Mouse (Mus musculus): ENCODE results near the gene Cdc42ep2. TPM values are rescaled to one million over a fixed set of nuclear protein-coding genes. Genes with fewer than 3 reads are reported as not detected.

Cdc42ep2 gene
- polyA plus RNA-seq, 1 experiment = 16.4 TPM

DNA sequence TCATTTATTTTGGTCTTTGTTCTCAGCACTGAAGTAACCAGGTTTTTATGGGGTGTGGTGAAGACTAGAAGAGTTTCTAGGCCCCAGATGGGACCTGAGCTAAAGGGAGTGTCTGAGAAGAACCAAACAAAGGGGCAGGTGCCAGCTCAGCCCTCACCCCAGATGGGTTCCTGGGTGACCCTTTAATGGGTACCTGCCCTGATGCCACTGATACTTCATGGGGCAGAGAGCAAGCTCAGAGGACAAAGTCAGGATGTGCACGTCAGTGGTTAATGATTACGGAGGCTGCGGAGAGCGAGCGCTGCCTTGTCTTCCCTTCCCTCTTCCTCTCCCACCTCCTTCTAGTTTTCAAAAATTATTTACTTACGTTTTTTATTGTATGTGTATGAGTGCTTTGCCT, 43.5 kb downstream of the Cdc42ep2 start:
- Histone ChIP-seq H3K4me1 (ENCODE audit: control insufficient read depth, insufficient read depth, low read length) (no peaks in the 10 kb centered on the region), H3K4me3 (ENCODE audit: insufficient read depth, low read length) (no peak overlapping the region), H3K27ac (ENCODE audit: insufficient read depth, low read length) (no peak overlapping the region)
- TF ChIP-seq CTCF (IDR thresholded peaks at IDR 0.05; ENCODE audit: extremely low read depth, insufficient read depth, low read length) (no peak), POLR2A (IDR thresholded peaks at IDR 0.05; ENCODE audit: extremely low read depth, insufficient read depth, low read length) (no peak)

DNA sequence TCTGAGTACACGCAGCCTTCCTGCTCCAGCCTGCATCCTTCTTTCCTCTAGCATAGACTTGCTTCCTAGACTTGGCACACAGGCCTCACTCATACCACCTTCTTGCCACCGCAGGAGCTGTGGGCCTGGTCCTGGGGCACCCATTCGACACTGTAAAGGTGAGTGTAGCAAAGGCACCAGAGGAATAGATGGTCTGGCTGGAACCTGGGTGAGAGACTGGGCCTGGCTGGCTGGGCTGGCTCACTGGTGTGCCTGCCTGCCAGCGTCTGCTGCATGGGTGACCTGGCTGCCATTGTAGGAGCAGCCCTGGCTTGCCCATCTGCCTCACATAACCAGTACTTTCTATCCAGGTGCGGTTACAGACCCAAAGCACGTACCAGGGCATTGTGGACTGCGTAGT, 44.9 kb downstream of the Cdc42ep2 start:
- H3K4me1 ChIP-seq (ENCODE audit: control insufficient read depth, insufficient read depth, low read length) = no peaks in the 10 kb centered on the region
- TF ChIP-seq CTCF (IDR thresholded peaks at IDR 0.05; ENCODE audit: extremely low read depth, insufficient read depth, low read length) = no peak
- TF ChIP-seq POLR2A (IDR thresholded peaks at IDR 0.05; ENCODE audit: extremely low read depth, insufficient read depth, low read length) = no peak
- H3K27ac ChIP-seq (ENCODE audit: insufficient read depth, low read length) = no peak overlapping the region
- no peak overlapping the region for H3K4me3 ChIP-seq (ENCODE audit: insufficient read depth, low read length)

DNA sequence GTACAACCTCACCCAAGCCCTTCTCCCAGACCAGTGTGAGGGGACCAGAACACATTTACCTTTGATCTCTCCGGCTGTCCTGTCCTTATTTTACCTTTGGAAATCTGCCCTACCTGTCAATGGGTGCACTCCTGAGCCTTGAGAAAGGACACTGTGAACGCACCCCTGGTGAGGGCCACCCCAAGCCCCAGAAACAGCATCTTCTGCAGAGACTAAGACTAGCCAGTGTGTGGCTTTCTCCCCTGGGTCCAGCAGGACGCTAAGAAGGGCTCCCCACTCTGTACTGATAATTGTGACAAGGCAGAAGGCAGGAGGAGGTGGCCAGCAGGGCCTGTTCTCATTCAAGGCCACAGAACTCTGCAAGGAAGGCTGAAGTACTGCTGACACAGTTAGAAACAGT, 45.7 kb downstream of the Cdc42ep2 start:
- Histone ChIP-seq H3K27ac (ENCODE audit: insufficient read depth, low read length) (no peak overlapping the region), H3K4me1 (ENCODE audit: control insufficient read depth, insufficient read depth, low read length) (no peaks in the 10 kb centered on the region), H3K4me3 (ENCODE audit: insufficient read depth, low read length) (no peak overlapping the region)
- no peak for TF ChIP-seq POLR2A (IDR thresholded peaks at IDR 0.05; ENCODE audit: extremely low read depth, insufficient read depth, low read length)
- TF ChIP-seq CTCF (IDR thresholded peaks at IDR 0.05; ENCODE audit: extremely low read depth, insufficient read depth, low read length) = no peak

DNA sequence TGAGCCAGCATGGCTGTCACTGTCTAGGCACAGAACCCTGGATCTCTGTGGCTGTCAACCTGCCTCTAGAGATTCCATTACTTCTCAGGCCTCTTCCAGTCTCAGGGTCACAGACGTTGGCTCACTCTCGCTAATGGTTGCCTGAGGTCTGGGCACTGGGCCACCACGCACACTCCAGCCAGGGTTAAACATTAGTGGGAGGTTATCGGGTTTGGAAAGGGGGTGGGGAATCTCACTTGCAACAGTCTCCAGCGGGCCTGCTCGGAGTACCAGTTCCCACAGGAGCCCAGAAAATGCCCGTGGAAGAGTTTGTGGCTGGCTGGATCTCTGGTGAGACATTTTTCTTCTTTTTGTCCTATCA, 46.3 kb downstream of the Cdc42ep2 start:
- no peak overlapping the region for H3K4me3 ChIP-seq (ENCODE audit: insufficient read depth, low read length)
- H3K27ac ChIP-seq (ENCODE audit: insufficient read depth, low read length) = no peak overlapping the region
- no peaks in the 10 kb centered on the region for H3K4me1 ChIP-seq (ENCODE audit: control insufficient read depth, insufficient read depth, low read length)
- TF ChIP-seq POLR2A (IDR thresholded peaks at IDR 0.05; ENCODE audit: extremely low read depth, insufficient read depth, low read length) (no peak), CTCF (IDR thresholded peaks at IDR 0.05; ENCODE audit: extremely low read depth, insufficient read depth, low read length) (no peak)

DNA sequence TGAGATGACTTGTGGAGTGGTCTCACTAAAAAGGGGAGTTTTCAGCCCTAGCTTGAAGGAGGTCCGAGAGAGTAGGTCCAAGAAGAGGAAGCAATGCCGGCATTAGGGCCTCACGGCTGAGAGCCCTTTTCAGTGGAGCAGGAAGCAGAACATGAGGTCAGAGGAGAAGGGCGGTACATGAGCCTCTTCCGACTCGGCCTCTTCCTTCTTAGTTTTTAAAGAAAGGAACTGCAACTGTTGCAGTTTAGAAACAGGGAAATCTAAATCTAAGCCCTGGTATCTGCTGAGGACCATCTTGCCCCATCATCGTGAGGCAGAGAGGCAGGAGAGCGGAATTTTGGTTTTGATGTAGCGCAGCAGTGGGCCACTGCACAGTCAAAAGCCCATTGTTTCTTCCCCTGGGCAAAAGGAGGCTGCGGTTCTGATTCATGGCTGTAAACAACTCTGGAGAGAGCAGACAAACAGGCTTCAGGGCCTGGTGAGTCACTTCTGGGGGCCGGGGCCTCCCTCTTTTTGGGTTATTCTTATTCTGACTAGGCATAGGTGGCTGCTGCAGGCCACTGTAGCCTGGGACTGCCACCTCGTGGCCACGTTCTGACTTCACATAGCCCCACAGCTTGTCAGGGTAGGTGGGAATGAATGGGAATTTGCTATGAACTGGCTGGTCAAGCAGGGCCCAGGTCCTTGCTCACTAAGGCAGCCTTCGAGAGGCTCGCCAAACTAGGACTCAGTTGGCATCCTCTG, 46.8 kb downstream of the Cdc42ep2 start, which contains the start of gene Slc25a45:
Gene Slc25a45 (plus strand): TSS at position 191 of the 744 bp plus-strand sequence.
- H3K4me1 ChIP-seq (ENCODE audit: control insufficient read depth, insufficient read depth, low read length) = no peaks in the 10 kb centered on the region
- TF ChIP-seq CTCF (IDR thresholded peaks at IDR 0.05; ENCODE audit: extremely low read depth, insufficient read depth, low read length) (peak; percentile 85), POLR2A (IDR thresholded peaks at IDR 0.05; ENCODE audit: extremely low read depth, insufficient read depth, low read length) (no peak)
- peak within 1 kb of the TSS; percentile 68 for H3K27ac ChIP-seq (ENCODE audit: insufficient read depth, low read length)
- H3K4me3 ChIP-seq (ENCODE audit: insufficient read depth, low read length) = no peak within 1 kb of the TSS

DNA sequence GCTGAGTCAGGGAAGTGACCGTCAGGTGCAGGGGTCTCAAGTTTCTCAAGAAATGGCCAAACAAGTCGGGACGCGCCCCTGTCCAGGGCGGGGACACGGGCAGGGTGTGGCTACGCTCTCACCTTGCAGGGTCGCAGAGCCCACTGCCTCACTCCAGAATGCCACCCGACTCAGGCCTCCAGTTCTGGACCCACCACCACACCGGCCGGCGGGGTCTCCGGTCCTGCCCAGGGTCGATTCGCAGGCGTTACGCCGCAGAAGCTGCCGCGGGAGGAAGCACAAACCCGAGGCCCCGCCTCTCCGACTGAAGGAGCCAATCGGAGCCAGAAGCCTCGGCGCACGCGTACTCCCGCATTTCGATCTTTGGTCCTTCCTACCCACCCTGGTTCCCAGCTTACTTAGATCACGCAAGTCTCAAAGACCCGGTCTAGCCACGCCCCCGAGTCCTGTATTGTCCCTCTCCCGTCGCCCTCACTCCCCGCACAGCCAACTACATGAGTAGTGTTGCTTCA, 49.6 kb downstream of the Cdc42ep2 start, which contains the start of gene Frmd8:
Gene Frmd8 (minus strand): TSS at position 306 of the 512 bp plus-strand sequence.
- TF ChIP-seq POLR2A (IDR thresholded peaks at IDR 0.05; ENCODE audit: extremely low read depth, insufficient read depth, low read length) (peak; percentile 70; the same call in 1 of the 2 replicates), CTCF (IDR thresholded peaks at IDR 0.05; ENCODE audit: extremely low read depth, insufficient read depth, low read length) (no peak)
- Histone ChIP-seq H3K4me3 (ENCODE audit: insufficient read depth, low read length) (peak within 1 kb of the TSS; percentile 61), H3K4me1 (ENCODE audit: control insufficient read depth, insufficient read depth, low read length) (no peaks in the 10 kb centered on the region; the same call in 1 of the 2 replicates), H3K27ac (ENCODE audit: insufficient read depth, low read length) (peak within 1 kb of the TSS; percentile 36; the same call in 1 of the 2 replicates)

DNA sequence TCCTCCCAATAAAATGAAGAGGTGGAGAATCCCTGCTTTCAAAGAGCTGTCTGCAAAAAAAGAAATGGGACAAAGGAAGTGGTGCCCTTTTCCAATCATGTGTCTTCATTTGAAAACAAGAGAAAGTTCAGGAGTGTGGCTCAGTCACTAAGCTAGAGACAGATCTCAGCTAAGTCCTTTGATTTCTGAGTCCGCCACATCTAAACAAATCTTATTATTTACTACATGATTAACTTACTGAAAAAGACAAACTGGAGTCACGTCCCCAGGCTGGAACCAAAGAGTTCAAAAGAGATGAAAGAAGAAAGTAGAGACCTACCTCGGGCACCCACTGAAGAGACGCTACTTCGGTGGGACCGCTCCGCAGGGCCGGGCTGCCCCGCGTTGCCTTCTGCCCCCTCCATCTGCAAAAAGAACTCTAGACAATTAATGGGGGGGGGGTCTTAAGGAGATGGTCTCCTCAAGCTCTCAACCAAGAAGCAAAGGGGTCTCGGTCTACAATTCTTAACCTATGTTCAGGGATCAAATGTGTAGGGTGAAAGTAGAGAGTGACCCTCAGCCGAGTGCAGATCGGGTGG, 50.1 kb downstream of the Cdc42ep2 start:
- TF ChIP-seq CTCF (IDR thresholded peaks at IDR 0.05; ENCODE audit: extremely low read depth, insufficient read depth, low read length) = no peak
- no peak for TF ChIP-seq POLR2A (IDR thresholded peaks at IDR 0.05; ENCODE audit: extremely low read depth, insufficient read depth, low read length)
- H3K4me3 ChIP-seq (ENCODE audit: insufficient read depth, low read length) = peak overlapping the region; percentile 61
- H3K4me1 ChIP-seq (ENCODE audit: control insufficient read depth, insufficient read depth, low read length) = no peaks in the 10 kb centered on the region; the same call in 1 of the 2 replicates
- 0 out of 2 replicates have a peak overlapping the region, but pooled peaks have one; percentile 36 for H3K27ac ChIP-seq (ENCODE audit: insufficient read depth, low read length)

DNA sequence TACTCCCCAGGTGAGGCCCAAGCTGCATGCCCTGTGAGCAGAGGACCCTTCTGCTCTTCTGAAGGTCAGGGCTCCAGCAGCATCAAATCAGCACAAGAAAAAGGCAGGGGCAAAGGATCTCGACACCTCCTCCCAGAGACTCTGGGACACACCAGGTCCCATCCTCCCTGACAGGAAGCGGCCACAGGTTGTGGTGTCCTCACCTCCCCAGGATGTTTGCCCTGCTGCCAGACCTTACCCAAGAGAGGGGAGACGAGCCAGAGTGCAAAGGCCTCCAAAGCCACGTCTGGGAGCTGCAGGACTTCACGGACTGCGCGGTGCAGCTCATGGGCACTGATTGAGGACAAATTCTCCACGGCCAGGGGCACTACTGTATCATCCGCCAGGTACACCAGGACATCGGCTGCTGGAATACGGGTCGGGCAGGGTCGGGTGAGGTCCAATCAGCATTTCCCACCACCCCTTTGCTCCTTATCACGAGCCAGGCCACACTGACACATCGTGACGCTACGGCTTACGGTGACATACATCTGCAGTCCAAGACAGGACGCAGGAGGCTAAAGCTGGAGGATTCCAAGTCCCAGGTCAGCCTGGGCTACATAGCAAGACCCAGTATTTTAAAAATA, 51.6 kb downstream of the Cdc42ep2 start:
- no peak for TF ChIP-seq POLR2A (IDR thresholded peaks at IDR 0.05; ENCODE audit: extremely low read depth, insufficient read depth, low read length)
- TF ChIP-seq CTCF (IDR thresholded peaks at IDR 0.05; ENCODE audit: extremely low read depth, insufficient read depth, low read length) = no peak
- no peak overlapping the region for H3K4me3 ChIP-seq (ENCODE audit: insufficient read depth, low read length)
- H3K27ac ChIP-seq (ENCODE audit: insufficient read depth, low read length) = no peak overlapping the region
- no peaks in the 10 kb centered on the region; the same call in 1 of the 2 replicates for H3K4me1 ChIP-seq (ENCODE audit: control insufficient read depth, insufficient read depth, low read length)

DNA sequence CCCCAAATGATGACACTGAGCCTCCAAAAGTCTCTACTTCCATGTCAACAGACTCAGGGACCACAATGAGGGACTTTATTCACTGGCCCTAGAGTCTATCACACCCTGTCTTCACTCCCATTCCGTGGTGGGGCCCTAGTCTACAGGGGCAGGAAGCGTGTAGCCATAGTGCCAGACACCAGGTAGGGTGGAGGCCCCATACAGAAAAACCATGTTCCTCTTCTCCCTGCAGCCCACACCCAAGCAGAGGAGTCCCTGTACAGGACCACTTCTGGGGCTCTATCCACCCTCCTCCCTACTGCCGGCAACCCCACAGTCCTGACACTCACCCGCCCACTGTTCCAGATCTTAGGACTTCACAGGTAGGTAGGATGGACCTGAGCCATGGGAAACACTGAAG, 52.1 kb downstream of the Cdc42ep2 start:
- no peak for TF ChIP-seq CTCF (IDR thresholded peaks at IDR 0.05; ENCODE audit: extremely low read depth, insufficient read depth, low read length)
- TF ChIP-seq POLR2A (IDR thresholded peaks at IDR 0.05; ENCODE audit: extremely low read depth, insufficient read depth, low read length) = no peak
- no peaks in the 10 kb centered on the region; the same call in 1 of the 2 replicates for H3K4me1 ChIP-seq (ENCODE audit: control insufficient read depth, insufficient read depth, low read length)
- H3K27ac ChIP-seq (ENCODE audit: insufficient read depth, low read length) = no peak overlapping the region
- H3K4me3 ChIP-seq (ENCODE audit: insufficient read depth, low read length) = no peak overlapping the region

Data from cortical plate, adult 2 months (tissue).